Mouse (Mus musculus): ENCODE results near the gene Acp2.

GRCm38 (mm10) chr2:91244557-91245228 is 42.0 kb downstream of the Acp2 start:
- no peak for TF ChIP-seq CTCF (IDR thresholded peaks at IDR 0.05; ENCODE audit: low read depth, low read length)
- no peak for TF ChIP-seq GATA1 (IDR thresholded peaks at IDR 0.05; ENCODE audit: borderline replicate concordance, low read length)
